ENCODE assay signal across 14 mouse cellular contexts in the genomic region with DNA sequence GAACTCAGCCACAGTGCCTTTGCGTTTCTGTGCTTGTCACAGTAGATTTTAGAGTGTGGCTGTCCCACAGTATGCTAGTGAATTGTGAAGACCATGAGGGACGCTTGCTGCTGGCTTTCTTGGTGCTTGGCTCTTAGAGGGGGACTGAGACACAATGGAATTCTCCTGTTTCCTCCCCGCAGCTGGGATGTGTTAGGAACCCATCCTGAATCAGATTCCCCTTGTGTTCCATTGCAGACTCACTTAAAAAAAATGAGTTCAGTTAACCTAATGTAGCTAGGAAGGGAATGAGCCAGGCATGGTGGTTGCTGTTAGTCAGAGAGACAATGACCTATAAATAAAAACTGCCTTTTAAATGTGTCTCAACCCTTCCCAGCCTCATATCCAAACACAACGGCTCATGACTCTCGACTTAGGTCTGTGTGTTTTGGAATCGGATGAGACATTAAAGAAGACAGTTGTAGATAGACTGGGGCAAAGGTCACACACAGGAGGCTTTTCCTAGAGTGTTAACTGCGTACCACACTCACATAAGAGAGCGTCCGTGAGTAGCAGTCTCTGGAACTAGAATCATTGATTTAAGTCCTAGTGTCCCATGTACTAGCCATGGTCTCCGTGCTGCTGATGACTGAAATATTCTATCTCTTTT. TPM values are rescaled to one million over a fixed set of nuclear protein-coding genes. Genes with fewer than 3 reads are reported as not detected.
"Had no signal": no experiment of that assay in that cellular context is flagged by ENCODE, and none has a peak within 500 bp of the region (broad histone marks: within the 10 kb centered on the region; RNA-seq: fewer than 3 reads in every experiment).

No protein-coding gene starts in this region.

- H3K4me3 ChIP-seq: intestine, embryonic 15.5 days; limb, embryonic 13.5 days; liver, embryonic 12.5 days; lung, embryonic 15.5 days; midbrain, embryonic 12.5 days; neural tube, embryonic 13.5 days had no signal

- H3K9me3 ChIP-seq: intestine, embryonic 15.5 days; limb, embryonic 13.5 days; liver, embryonic 12.5 days; lung, embryonic 15.5 days; midbrain, embryonic 12.5 days; neural tube, embryonic 13.5 days had no signal

- ATAC-seq: intestine, embryonic 15.5 days; liver, embryonic 12.5 days; midbrain, embryonic 16.5 days had no signal

- H3K9ac ChIP-seq: intestine, embryonic 15.5 days; limb, embryonic 13.5 days; liver, embryonic 12.5 days; lung, embryonic 15.5 days; midbrain, embryonic 12.5 days; neural tube, embryonic 13.5 days had no signal

- H3K36me3 ChIP-seq: intestine, embryonic 15.5 days; limb, embryonic 13.5 days; liver, embryonic 12.5 days; lung, embryonic 15.5 days; midbrain, embryonic 12.5 days; neural tube, embryonic 13.5 days had no signal

- H3K4me1 ChIP-seq: intestine, embryonic 15.5 days; limb, embryonic 13.5 days; liver, embryonic 12.5 days; lung, embryonic 15.5 days; neural tube, embryonic 13.5 days had no signal

- H3K4me2 ChIP-seq: intestine, embryonic 15.5 days; limb, embryonic 13.5 days; liver, embryonic 12.5 days; lung, embryonic 15.5 days; midbrain, embryonic 12.5 days; neural tube, embryonic 13.5 days had no signal

- H3K27ac ChIP-seq: intestine, embryonic 15.5 days; limb, embryonic 13.5 days; liver, embryonic 12.5 days; lung, embryonic 15.5 days; midbrain, embryonic 12.5 days; neural tube, embryonic 13.5 days had no signal

- H3K27me3 ChIP-seq: intestine, embryonic 15.5 days; limb, embryonic 13.5 days; liver, embryonic 12.5 days; lung, embryonic 15.5 days; midbrain, embryonic 12.5 days; neural tube, embryonic 13.5 days had no signal

- DNase-seq: left cerebral cortex, postnatal 4 days; retina, postnatal 1 day; right cerebral cortex, postnatal 4 days; spleen, adult 18-20 months; thymus, adult 2 months; thymus, postnatal 36 days had no signal

RNA-seq across cellular contexts. Expression of a gene that starts 47.7 kb away (rescaled TPM):
- total RNA-seq: megakaryocyte-erythroid progenitor cell, adult 5-6 weeks had no signal
